Mouse (Mus musculus) layer of hippocampus, adult 9-11 months (tissue): ENCODE data around the gene Hist1h2ac.
A peak's percentile ranks its signal among the peaks of the same experiment; 100 is the strongest.
"Not testable (repeated sequence)": the region's sequence is repeated elsewhere in the genome, so short reads cannot be mapped to it uniquely, and the experiment has no call there.

Experiments used
- DNase-seq: peaks from one replicate; pipeline ENCODE4 v3.0.0; 2022

Gene Hist1h2ac

DNA sequence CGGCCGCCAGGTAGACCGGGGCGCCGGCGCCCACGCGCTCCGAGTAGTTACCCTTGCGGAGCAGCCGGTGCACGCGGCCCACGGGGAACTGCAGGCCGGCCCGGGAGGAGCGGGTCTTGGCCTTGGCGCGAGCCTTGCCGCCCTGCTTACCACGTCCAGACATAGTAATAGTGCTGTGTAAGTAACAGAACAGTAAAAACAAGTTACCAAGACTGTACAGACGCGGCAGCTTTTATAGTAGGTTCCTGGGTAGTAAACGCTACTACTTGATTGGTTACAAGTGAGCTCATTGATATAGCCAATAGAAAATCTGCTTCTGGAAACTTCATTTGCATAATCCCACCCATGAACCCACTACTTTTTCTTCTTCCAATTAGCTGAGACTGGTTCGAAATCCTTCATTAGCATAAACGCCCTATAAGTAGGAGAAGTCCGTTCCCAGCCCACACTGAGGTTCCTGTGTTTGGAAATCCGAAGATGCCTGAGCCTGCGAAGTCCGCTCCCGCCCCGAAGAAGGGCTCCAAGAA lies at the start of gene Hist1h2ac, which contains the start of gene Hist1h2bc:
Hist1h2ac (minus strand) TSS at position 194 of the 527 bp plus-strand sequence.
Hist1h2bc (plus strand) TSS at position 445 of the 527 bp plus-strand sequence.
- peak; percentile 95 for DNase-seq

DNA sequence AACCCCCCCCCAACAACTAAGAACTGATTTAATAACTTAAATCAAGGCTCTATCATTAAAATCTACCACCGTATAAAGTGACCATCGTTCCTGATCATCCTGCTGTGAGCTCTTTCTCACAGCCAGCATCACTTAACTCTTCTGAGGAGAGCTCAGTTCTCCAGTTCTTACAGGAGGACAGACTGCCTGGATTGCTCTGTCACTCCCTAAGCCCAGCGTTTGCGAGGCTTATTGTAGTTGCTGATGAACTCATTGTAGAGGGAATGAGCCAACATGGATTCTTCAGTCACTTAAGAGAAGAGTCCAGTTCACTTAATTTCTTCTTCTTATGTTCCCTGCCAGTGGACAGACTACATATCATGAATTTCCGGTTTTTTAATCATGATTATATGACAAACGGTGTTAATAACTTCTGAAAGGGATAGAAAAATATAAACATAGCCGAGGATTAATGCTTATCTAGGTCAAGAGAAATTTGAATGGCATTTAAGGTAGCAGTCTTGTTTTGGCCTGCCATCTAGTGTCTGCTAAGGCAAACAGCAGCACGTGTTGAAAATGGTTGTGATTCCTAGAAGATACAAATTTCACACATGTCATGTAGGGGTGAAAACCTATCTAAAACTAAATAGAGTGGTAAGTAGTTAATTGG lies 48.5 kb upstream of the Hist1h2ac start:
- no peak for DNase-seq

DNA sequence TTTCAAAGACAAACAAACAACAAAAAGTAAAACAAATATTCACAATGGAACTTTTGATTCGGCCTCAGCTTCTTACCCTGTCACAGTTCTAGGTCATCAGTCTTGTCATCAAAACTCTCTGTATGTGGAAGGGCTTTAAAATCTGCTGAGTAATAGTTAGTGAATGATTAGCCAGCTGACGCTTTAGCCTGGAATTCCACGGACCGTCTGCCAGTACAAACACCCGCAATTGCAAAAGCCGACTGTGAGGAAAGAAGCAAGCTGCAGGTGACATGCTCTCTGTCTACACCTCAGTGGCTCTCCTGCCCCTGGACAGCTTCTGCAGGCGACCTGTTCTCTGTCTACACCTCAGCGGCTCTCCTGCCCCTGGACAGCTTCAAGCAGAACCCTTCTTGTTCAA lies 46.7 kb upstream of the Hist1h2ac start:
- DNase-seq: no peak

DNA sequence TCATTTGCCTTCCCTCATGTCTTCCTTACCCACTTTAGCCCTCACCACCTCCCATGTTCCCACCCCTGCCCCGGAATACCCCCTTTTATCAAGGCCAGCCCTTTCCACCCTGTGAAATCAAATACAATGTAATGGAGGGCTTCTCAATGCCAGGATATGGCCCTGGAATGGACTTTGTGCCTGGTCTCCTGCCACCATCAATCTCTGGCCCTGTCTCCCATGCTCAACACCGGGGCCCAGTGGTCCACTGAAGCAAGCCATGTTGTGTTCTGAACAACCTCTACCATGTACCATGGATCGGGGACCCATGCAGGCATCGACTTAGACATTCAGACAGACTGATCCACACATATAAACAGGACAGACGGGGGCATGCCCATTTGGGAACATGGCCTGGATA lies 46.0 kb upstream of the Hist1h2ac start:
- DNase-seq: no peak

DNA sequence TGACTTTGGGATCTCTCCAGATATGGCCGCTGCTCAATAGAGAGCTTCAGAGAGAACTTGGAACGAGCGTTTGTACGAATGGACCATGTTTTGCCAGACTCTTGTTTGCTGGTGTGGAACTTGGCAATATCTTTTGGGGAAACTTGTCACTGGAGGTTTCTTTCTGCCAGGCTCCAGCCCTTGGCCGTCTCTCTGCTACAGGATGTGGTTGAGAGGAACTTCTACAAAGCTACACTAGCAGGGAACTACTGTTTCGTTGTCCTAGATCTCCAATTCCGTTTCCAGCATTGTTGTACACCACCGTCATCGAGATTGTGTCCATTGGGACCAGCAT lies 45.4 kb upstream of the Hist1h2ac start:
- DNase-seq: no peak

DNA sequence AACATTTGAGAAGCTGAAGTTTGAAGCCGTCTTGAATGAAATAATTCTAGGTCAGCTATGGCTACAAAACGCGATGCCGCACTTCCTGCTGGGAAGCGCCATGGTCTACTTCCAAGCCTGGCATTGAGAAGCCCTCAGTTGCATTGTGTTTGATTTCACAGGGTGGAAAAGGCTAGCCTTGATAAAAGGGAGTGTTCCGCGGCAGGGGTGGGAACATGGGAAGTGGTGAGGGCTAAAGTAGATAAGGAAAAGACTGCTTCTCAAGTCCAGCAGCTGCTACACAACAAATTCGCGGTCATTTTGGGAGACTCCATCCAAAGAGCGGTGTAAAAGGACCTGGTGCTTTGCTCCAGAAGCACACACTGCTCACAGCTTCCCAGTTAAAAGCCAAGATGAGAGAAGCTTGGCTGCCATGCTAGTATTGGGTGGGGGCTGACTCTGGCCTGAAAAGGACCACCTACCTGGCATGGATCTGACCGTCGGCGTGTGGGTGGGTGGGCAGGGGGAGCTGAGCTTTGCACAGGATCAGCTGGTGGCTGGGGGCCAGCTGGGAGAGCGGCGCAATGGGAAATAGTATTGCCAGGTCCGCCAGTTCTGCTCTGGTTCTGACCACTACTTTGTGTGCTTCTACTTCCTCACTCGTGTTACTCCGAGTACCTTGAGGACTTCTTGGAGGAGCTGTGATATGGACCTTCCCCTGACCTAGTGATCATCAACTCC lies 44.9 kb upstream of the Hist1h2ac start:
- no peak for DNase-seq

DNA sequence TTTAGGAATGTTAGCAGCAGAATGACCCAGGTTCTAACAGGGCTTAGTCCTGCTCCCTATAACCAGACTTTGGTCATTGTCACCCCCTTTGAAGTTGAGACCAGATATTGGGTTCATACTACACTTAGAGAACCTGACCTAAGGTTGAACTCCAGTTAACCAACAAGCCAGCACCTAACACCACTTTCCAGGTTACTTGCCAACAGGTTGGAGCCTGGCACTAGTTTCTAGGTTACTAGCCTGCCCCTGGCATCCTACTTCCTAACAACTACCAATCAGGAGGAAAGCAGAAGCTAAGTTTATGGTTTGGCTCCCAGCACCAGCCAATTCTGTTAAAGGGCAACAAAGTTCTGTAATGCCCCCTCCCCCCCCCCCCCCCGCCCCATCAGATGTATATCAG lies 41.5 kb upstream of the Hist1h2ac start:
- no peak for DNase-seq

DNA sequence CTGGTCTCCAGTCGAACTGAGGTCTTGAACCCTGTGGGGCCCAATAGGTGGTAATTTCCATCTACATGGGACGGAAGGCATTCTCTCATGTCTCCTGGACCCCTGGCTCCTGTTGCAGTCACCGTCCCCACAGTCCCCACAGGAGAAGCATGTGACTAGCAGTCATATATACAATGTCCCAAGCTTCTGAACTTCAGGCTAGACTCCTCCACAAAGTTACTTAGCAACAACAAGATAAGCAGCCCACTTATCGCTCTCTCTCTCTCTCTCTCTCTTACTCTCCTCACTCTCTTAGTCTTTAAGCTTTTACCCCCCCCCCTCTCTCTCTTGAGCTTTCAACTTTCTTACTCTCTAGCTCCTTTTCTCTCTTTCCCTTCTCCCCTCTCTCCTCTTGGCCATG lies 40.5 kb upstream of the Hist1h2ac start:
- DNase-seq: no peak

DNA sequence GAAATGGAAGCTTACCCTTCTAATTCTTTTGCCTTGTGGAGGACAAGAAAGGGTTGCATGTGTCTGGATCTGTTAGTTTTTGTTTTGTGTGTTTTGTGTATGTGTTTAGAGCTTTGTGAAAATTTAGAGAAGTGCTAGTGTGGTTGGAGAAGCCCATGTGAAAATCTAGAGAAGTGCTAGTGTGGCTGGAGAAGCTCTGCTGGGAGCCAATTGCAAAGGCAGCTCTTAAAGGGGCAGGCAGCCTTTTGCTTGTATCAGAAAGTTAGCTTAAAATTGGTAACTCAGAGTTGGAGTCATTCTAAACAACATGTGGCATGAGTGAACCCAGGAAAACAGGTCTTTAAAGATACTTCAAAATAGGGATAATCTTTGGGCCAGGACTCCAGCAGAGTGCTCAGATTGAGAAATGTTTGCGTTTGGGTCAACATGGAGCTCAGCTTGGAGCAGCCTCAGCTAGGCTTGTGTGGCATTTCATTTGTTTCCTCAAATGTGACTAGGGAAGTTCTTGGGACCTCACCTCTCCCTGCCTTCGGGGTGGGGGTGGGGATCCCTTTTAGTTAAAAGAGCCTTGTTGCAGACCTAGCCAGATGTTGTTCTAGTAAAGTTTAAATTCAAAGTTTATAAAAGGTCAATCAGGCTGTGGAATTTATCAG lies 34.0 kb upstream of the Hist1h2ac start:
- not testable (repeated sequence) for DNase-seq

DNA sequence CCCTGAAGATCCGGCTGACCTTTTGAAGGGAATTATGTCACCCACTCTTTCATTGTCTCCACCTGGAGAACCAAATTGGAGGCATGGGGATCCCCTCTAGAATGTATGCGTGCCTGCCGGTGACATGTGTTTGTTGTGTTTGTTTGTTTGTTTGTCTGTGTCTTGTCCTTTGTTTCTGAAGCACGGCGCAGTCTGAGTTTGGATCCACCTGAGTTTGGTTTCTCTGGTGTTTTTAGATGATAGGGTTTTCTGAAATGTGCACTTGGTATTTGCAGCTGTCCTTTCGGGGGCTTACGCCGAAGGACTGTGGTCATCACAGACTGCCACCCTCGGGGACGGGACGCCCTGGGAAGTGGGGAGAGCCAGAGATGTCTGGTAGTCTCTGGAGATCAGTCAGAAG lies 33.4 kb upstream of the Hist1h2ac start:
- DNase-seq: no peak

DNA sequence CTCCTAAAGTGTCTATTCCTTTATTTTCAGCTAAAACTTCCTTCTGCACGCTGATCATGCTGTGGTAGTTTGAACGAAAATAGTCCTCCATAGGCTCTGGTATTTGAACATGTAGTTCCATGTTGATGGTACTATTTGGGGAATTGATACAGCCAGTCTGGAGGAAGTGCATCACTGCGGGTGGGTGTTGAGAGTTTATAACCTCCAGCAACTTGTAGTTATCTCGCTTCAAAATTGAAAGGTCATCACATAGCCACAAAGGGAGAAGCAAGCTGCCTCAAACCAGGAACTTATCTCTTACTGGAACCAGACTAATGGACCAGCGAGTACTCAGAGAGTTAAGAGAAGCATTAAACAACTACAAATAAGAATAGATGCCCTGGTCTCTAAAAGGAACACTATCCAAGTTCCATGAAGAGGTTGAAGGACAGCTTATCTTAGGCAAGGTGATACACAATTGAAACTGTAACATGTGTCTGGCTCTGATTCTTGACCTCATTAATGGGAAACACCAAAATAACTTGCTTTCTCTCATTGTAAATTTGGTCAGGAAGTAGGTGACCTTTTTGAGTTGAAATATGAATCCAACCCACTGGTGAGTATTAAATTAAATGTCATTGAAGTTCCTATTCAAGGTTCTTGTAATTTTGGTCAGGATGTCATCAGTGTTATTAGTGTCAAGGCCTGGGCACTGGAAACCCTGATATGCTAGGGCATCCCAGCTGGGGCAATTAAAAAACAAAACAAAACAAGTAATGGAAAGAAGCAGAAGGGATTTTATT lies 32.7 kb upstream of the Hist1h2ac start:
- DNase-seq: no peak

DNA sequence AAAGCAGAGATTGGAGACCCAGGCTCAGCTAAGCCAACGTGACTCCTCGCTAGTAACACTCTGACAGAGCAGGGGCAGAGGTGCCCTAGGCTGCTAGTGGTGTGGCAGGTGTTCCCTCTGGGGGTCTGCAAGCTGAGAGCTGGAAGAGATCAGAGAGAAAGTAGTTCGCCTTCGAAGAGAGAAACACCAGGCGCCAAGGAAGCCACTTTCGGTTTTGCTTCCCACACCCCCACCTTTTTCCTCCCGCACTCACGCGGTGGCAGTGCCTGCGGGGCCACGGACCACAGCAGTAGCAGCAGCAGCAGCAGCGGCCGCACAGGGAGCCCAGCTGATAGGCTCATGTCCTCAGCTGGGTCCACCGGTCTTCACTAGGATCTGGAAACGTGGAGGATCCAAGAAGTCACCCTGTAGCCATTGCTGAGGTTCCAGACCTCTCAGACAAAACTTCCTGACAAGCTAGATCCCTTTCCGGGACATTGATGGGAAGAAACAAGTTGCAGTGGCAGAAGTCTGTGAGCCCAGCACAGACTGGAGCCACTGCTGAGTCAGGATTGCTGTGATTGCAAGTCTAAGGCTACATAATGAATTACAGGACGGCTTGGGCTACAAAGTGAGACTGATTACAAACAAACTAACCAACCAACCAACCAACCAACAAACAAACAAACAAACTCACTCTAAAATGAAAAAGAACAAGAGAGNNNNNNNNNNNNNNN lies 26.8 kb upstream of the Hist1h2ac start, which contains the start of gene Hfe:
Hfe (minus strand) TSS at position 481 of the 716 bp plus-strand sequence.
- DNase-seq: no peak

DNA sequence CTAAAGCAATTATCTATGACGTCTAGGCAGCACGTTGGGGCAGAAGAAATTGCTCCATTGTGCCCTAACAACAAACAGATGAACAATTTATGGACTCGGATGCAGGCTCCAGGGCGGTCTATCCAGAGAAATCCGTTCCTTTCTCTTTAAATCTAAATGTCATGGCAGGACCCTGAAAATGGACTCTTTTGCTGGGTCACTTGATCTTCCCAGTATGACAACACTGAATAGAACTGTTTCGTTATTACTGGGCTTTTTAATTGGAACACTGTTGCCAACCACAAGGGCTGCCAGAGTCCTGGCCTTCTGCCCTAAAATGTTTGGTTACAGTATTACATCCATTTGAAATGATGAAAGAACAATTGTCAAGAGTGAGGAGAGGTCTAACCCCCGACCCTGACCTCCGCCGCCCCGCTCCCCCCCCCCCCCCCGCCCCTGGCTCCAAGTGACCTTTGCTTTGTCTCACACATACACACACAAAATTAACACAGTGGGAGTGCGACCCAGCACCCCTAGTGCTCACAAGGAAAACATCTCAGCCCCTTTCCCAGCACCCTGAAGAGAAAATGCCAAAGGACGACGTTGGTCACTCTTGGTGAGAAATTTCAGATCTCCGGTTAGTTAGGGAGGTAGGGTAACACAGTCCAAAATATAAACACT lies 26.1 kb upstream of the Hist1h2ac start:
- DNase-seq: no peak

DNA sequence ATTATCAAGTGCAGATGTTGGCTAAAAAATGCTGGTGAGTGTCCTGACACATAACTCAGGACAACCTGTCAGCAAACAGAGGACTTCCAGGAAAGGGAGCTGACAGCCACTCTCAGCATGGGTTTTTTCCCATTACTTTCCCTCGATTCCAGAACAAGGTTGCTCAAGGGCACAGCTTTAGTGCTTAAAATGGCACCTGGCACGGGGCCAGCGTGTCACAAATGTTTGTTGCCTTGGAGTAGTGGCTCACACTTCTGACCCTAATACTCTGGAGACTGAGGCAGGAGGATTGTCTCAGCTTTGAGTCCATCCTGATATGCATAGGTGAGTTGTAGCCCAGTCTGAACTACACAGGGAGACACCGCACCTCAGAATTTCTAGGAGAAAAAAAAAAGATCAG lies 24.9 kb upstream of the Hist1h2ac start:
- DNase-seq: no peak

DNA sequence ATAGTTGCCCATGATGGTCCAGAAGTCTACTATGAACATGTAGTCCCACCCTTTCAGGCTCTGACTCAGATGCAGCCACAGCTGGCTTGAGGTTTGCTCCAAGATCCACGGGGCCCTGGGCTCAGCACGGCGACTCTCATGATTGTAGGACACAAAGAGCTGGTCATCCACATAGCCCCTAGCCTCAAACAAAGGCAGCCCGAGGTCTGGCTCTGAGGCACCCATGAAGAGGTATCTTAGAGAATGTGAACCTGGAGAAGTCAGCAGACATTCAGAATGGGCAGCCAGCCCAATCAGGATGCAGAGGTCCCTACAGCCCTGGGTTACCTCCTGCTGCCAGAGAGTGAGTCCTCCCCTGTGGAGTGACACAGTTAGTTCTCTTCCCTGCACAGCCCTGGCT lies 24.3 kb upstream of the Hist1h2ac start:
- no peak for DNase-seq

DNA sequence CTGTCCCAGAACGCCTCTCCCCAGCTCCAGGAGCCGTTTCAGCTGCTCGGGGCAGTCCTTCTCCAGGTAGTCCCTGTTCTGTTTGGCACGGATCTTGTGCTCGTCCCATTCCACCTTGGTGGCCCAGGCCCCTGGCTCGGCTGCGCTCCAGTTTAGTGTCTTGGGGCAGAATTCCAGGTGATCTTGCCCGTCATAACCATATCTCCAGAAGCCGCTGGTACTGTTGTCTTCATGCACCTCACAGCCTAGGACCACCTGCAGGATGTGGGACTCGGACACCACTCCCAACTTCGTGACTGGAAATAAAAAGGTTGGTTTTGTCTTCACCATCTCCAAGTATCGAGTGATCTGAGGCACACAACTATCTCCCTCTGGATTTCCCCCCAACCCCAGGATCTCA lies 23.0 kb upstream of the Hist1h2ac start:
- DNase-seq: no peak

DNA sequence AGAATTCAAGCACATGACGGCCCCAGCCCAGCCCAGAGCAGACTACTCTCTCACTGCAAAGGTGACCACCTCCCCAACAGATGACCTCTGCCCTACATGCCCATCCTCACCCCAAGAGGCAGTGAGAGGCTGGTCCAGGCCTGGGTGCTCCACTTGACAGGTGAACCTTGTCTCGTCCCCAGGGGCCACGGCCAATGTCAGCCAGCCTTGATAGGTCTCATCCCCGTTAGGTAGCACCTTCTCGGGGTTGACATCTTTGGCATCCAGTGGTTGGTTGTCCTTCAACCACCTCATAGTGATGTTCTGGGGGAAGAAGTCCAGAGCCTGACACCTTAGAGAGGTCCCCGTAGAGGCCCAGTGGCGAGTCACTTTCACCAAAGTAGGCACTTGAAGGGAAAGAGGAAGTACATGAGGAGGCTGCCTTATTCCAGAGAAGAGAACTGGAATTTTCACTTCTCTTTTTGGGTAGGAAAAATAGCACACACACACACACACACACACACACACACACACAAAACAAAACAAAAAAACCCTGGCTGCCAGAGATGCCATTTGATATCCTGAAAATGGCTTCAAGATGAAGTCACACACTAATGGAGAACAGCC lies 22.1 kb upstream of the Hist1h2ac start:
- DNase-seq: no peak

DNA sequence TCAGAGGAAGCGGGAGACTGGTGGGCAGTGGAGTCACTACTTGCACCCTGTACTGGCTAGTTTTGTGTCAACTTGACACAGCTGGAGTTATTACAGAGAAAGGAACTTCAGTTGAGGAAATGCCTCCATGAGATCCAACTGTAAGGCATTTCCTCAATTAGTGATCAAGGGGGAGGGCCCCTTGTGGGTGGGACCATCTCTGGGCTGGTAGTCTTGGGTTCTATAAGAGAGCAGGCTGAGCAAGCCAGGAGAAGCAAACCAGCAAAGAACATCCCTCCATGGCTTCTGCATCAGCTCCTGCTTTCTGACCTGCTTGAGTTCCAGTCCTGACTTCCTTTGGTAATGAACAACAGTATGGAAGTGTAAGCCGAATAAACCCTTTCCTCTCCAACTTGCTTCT lies 19.1 kb upstream of the Hist1h2ac start:
- DNase-seq: not testable (repeated sequence)

DNA sequence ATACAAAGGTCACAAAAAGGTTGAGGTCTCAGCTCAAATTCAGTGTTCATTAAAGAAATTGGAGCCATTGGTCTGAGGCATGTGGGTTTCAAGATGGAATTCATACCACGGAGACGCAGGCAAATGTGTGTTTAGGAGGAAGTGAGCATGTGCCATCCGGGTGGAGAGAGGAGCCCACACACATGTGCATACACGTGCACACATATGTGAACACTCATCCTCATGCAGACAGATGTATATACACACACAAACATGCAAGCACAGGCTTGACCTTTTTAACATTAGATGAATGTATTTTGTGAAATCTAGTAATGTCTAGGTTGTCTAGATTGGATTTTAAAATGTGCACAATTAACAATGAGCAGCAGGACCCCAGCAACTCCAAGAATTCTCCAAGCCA lies 18.5 kb upstream of the Hist1h2ac start:
- DNase-seq: no peak

DNA sequence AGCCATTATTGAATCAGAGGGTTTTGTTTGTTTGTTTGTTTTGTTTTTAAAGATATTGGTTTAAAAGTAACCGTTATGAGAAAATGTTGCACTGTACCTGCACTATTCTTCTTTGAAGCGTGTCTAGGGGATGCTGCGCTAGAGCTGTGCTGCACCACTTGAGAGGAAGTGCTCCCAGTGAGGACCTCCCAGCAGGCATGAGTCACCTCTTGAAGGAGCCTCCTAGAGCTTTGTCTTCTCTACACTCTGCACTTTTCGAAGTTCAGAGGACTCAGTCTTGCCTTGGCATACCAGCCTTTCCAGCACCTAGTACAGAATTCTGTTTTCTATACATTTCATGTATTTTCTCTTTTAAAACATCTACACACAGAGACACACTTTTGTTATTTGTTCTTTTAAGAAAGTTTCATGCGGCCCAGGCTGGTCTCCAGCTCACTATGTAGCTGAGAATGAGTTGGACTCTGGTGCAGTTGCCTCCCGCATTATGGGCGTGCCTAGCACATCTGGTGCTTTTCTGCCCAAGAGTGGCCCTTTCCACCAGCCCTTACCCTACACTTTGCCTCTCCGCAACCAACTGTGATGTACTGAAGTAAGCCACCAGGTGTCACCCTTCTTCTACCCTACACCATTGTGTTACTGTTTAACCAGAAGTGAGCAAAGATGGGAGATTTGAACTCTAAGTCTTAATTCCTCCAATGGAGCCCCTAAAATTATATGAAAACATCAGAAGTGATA lies 17.2 kb upstream of the Hist1h2ac start:
- DNase-seq: peak; percentile 84

DNA sequence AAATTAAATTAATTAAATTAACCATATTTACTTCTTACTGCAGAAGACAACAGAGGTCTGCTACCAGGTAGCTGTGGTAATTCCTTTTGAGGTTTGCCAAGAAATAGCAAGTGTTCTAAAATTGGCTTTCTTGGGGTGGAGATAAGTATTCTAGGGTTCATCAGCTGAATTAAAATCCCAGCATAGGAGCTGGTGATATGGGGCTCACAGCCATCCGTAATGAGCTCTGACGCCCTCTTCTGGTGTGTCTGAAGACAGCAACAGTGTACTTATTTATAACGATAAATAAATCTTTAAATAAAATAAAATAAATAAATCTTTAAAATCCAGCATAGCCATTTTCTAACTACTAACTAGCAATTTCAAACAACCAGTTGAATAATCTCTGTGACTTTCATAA lies 16.0 kb upstream of the Hist1h2ac start:
- DNase-seq: no peak
